Mouse (Mus musculus): ENCODE measurements around the gene Ptn. TPM values are rescaled to one million over a fixed set of nuclear protein-coding genes. Genes with fewer than 3 reads are reported as not detected.
"Not testable (repeated sequence)": the region's sequence is repeated elsewhere in the genome, so short reads cannot be mapped to it uniquely, and the experiment has no call there.

Gene Ptn
- total RNA-seq, 2 experiments from 2014 or later: 1.9 to 2.1 TPM

DNA sequence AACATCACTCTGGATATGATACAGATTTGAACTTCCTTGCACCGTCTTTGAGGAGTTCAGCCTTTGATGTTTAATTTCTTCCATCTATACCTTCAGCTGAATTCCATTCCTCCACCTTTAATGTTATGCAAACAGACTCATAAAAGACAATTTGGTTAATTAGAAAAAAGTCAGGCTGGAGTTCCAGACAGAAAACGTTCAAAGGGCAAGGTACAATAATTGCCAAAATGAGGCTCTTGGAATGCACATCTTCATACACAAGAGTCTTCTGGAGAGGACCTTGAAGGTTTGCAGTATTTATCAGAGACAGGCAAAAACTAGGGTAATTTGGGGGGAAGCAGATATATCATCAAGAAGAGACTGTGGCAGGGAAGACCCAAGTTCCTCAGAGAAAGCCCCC lies 37.5 kb downstream of the Ptn start:
- no peak for DNase-seq
- intact Hi-C loops (cut with DNase I): no loop called here

DNA sequence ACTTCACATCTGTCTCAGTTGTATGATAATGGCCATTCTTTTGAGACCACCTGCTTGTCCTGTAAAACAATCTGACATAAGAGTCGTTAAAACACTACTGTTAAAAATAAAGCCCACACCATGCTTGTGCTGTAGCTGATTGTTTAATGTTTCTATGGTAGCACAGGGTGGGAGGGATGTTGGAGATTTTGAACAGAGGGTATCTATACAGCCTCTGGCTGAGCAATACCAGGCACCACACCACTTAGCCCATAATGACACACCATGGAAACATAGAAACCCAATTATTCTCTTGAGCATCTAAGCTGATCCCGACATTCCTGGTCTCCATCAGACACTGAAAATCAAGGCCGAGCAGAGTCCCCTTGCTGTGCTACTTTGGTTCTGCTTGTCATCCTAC lies 41.0 kb downstream of the Ptn start:
- intact Hi-C loops (cut with DNase I): no loop called here

DNA sequence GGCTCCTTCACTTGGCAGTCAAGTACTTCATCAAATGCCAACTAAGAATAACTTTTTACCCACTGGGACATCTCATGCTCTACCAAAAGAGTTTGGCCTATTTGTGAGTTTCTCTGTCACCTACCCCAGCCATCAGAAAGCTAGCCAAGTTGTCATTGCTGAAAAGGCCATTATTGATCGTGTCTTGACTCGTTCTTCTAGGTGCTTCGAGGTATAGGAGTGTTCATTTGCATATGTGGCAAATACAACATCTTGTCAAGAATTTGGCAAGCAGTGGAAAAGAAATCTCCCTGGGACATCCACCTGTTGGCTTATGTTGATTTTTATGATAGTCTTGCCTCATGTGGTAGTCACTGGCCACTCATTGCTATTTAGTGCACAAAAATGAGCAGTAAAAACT lies 43.1 kb downstream of the Ptn start:
- intact Hi-C loops (cut with DNase I): no loop called here

More for the DNA sequence above, 41.0 kb downstream of the Ptn start:
- no peak for DNase-seq

DNA sequence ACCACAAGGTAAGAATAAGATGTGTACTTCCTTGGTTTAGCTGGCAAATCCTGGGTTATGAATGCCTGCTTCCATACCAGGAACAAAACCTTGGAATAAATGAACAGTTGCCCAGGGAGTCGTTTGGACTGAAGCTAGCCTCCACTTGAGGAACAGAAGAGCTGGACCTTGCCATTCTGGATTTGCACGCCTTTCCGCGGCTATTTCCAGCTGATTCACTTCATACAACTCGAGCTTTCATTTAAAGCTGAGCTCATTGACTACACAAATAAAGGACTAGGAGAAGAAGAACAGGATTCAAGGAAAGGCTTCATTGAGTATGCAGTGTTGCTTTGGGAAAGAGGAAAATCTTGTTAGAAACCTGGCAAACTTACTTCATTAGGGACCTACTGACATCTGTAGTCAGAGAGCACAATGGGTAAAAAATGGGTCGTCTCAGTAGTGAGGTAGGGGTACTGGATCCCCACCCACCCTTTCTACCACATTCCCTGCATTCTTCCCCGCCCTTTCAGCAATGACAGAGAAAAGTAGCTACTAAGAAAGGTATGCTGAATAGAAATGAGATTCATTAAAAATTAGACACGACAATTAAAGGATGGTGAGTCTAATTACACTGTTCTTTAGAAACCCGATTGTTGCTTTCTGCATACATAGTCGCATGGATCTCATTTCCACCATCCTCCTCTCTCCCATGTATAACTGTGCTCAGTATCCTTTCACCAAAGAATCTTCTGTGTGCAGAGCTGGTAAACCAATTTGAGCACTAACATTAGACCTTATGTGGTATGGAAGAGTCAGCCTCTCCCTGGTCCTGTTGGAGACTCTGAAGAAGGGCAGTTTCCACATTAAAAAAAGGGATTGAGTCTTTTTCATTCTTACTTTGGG lies 54.8 kb downstream of the Ptn start:
- intact Hi-C loops (cut with DNase I): no loop called here
- DNase-seq: no peak

More for the DNA sequence above, 43.1 kb downstream of the Ptn start:
- DNase-seq: no peak

DNA sequence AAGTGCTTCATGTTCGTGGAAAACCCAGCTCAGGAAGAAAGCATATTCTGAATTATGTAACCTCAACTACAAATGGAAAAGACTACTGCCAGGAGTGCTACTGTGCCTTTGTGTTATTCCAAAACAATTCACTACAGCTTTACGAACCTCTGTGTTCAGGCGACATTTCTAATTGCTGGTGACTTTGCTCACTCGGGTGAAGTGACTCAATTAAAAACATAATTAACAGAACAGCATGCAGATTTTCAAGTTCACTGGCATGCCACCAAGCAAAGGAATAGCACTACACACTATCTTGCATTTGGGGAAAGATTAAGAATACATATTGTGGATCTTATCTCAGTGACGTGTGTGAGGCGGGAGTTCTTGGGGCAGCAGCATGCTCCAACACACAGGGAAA lies 57.1 kb downstream of the Ptn start:
- no peak for DNase-seq
- intact Hi-C loops (cut with DNase I): no loop called here

DNA sequence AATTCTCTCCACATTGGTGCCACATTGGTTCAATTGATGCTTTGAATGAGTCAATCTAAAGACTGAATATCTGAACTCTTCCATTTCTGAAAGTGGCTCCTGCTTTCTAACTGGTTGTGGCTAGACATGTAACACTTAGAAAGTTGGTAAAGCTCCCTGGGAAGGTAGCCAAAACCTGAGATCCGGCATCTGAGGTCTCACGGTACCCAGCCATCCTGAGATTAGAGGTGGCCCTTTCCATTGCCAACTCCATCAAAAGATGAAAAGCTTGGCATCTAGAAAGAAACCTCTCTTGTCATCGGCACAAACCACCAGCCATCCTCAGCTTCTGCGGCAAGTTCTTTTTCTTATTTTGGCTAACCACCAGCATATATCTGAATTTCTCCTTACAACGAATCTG lies 70.2 kb downstream of the Ptn start:
- DNase-seq: no peak
- intact Hi-C loops (cut with DNase I): no loop called here

DNA sequence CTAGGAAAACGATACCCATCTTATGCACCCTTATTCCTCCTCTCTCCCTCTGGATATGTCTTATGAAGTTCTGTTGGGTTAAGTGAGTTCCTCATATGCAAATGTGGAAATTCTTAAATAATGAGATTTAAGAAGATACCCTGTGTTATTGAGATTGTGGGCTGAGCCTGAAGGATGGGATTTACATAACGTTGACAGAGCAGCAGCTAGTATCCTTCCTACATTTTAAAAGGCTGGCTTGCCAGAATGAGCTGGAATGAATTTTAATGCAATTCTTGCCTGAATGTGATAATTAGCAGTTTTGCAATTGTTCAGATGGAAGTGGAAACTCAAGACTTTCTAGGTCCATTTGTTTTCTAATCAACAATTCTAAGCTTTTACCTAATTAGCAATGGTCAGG lies 73.3 kb downstream of the Ptn start:
- intact Hi-C loops (cut with DNase I): no loop called here
- no peak for DNase-seq

DNA sequence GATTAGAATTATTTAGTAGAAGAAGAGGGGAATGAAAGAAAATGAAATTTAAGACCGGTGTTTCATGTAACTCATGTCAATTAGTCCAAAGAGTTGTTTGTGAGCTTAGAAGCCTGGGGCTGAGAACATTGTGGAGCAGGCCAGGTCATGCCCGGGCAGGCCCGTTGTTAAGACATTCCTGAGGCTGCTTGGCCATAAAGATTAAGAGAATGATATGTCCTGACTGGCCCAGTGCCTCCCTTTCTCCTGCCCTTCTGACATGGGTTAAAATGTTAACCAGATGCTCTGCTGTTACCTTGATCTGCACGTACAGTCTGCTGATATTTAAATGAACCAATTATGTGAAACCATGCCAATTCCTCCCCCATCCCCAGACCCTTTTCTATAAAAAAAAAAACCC lies 74.4 kb downstream of the Ptn start:
- intact Hi-C loops (cut with DNase I); DNase-seq: not testable (repeated sequence)

DNA sequence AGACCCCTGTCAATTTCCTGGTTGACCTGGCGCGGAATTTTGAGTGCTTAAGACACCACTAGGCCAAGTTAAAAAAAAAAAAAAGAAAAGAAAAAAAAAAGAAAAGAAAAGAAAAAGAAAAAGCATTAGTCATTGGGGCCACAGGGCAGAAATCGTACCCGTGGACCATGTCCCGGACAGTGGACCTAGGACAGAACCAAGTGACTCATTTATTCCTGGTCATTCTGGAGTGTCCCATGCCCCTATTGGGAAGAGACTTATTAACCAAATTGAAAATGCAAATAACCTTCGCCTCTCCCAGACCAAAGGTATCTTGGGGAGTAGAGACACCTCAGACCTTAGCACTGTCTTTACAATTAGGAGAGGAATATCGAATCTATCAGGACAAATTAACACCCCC lies 80.2 kb downstream of the Ptn start:
- intact Hi-C loops (cut with DNase I); DNase-seq: not testable (repeated sequence)

DNA sequence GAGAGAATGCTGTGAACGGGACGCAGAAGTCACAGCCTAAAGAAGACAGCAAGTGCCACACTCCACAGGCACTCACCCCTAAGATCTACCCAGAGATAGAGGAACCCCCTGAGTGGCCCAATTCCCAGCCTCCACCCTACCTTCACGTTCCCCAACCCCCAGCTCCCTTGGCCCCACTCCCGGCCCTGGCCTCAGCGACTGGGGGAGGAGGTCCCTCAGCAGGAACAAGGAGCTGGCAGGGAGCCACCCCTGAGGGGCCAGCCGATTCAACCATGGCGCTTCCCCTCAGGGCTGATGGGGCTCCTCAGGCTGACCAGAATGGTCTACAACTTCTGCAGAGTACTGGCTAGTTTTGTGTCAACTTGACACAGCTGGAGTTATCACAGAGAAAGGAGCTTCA lies 81.9 kb downstream of the Ptn start:
- intact Hi-C loops (cut with DNase I): no loop called here
- DNase-seq: no peak

DNA sequence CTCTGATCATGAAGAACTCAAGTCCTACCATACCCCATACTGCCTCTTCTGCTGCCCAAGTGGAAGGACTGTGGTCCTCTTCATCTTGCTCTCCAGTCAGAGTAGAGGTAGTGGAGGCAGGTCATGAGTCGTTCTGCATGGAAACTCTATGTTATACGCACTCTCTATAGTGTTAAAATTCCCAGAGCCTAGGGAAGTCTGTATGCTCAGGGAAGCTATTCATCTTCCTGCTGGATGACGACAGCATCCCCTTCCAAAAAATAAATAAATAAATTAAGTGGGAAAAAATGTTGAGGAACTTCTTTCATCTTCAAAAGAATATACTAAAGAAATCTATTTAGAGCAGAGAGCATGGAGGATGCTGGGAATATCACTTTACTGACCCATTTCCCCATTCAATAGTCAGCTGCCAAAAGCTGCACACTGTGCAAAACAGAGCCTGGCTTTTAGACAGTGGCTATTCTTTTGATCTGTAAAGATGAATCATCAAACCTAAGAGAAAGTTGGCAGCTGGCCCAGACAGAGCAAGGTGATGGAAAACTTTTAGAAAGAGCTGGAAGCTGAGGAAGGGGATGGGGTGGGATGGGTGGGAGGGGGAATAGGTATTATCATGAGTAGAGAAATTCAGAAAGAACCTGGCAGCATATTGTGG lies 84.4 kb downstream of the Ptn start:
- DNase-seq: no peak
- intact Hi-C loops (cut with DNase I): no loop called here

DNA sequence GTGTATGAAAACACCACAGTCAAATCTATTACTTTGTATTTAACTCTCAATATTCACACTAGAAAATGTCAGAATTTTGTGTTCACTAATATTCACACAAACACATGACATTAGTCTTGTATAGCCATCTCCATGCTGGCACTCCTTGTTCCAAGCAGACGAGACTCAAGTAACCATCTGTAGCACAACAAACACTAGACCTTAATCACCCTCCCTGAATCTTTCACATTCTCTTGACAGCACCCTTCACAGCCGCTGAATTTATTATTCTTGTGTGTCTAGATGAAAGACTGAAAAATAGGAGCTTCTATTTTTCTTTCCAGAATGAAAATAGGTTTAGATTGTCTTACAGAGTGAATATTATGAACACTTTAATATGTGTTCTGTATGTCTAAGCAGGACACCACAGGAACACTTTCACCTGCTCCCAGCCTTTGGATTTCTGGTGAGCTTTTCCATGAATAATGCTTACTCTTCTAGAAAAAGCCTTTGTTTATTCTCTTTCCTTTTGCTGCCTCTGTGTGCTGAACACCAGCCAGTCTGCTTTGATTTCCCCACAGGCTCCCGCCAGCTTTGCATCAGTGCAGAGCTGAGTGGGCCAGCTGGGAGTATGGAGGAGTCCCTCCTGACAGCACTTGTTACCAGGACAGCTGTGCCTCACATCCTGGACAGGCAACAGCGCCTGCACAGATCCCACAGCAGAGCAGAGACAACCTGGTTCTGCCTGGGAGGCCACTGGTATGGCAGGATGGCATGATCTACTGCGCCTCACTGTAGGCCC lies 87.1 kb downstream of the Ptn start:
- no peak for DNase-seq
- intact Hi-C loops (cut with DNase I): no loop called here

DNA sequence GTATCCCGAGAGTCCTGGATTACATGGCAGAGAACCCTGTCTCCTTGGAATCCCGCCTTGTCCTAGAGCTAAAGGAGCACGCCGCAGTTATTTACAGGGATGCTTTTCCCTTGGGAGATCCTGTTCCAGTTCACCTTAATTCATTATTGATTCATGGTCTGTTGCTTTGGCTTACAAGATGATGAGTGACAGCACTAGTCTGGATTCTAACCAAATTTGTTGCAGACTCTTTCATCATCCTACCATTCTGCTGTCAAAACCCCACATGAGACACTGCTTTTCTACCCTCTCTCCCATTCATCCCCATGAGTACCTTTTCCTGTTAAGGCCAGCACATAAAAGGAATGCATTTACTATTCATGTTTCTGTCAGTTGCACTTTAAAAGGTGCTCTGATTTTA lies 96.7 kb downstream of the Ptn start:
- intact Hi-C loops (cut with DNase I): no loop called here
- no peak for DNase-seq

DNA sequence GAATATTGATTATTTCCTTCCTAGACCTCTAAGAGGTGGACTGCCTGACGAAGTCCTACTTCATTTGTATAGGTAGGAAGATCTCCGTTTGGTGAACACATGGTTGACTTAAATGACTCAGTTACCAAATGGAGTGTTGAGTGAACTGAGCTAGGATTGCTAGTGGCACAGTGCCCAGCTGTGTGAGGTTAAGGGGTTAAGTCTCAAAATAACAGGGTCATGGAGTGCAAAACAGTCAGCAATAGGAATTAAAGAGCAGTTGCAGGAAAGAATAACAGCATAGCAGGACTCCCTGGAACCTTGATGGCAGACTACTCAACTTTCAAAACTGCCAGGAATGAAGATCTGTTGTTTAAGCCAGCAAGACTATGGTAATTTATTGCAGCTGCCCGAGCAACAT lies 114.5 kb downstream of the Ptn start:
- intact Hi-C loops (cut with DNase I): no loop called here
- DNase-seq: no peak

DNA sequence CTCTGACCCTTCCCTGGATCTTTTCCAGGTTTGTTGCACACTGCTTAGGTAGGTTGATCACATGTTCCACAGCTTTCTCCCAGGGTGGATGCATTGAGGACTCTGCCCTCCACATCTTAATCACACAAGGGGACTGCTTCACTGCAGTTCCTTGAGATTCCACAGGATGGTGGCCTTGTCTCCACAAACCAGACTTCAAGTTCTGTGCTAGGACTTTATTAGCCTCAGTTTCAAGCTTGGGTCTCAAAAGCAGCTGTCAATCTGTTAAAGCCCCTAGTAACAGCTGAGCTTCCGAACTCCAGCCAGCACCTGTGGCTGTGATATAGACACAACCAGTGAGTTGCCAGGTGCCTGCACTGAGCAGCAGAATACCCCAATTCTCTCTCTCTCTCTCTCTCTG lies 118.5 kb downstream of the Ptn start:
- DNase-seq: peak; percentile 4 to 13
- intact Hi-C loops (cut with DNase I): no loop called here

DNA sequence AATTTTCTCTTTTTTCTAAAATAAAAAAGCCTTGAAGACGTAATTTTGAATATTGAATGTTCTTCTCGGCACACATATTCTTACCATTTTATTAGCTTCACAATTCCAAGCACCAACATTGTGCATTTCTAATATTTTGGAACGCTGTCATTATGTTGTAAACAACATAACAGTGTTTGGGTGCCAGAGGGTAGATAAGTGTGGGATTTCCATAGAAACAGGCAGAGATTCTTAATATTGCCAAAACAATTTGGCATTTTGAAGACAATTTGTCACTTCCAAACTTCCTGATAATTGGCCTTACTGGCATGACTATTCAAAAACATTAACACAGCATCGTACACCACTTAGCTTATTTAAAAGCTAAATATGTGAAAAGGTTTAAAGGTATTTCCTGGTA lies 119.1 kb downstream of the Ptn start:
- DNase-seq: no peak
- intact Hi-C loops (cut with DNase I): no loop called here

DNA sequence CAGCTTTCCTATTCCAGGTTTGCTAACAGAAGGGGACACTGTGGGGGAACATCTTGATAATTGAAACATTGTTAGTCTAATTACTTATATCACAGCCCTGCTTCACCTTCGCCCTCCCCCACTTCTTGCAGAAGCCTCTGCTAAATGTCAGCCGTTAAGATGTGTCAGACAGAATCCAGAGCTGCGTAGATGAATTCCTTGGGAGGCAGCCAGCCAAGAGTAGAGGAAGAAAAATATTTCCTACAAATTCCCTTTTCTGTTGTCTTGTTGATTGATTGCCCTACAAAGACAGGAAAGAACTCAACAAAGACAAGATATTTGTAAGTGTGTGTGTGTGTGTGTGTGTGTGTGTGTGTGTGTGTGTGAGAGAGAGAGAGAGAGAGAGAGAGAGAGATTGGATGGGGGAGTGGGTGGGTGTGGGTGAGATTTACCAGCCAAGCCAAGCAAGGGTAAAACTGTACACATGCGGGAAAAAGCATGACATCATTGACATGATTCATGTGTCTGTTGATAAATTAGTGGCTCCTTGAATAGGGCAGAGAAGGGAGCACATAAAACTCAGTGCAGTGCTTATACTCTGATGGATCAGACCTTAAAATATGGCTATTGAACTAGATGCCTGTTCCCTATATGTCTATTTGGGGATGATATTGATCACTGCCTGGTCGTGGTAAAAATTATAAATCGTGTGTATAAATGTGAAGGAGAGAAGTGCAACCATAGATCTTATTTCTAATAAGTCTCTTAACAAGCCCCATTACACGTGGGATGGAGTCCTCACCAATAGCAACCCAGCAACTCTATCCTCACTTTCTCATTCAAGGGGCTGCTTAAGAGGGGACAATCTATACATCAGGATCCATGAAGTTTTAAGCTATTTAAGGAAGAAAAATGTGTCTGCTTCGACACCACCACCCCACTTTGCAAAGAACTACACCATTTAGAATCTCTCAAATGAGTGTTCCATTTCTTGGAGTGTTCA lies 133.0 kb downstream of the Ptn start:
- no peak for DNase-seq

DNA sequence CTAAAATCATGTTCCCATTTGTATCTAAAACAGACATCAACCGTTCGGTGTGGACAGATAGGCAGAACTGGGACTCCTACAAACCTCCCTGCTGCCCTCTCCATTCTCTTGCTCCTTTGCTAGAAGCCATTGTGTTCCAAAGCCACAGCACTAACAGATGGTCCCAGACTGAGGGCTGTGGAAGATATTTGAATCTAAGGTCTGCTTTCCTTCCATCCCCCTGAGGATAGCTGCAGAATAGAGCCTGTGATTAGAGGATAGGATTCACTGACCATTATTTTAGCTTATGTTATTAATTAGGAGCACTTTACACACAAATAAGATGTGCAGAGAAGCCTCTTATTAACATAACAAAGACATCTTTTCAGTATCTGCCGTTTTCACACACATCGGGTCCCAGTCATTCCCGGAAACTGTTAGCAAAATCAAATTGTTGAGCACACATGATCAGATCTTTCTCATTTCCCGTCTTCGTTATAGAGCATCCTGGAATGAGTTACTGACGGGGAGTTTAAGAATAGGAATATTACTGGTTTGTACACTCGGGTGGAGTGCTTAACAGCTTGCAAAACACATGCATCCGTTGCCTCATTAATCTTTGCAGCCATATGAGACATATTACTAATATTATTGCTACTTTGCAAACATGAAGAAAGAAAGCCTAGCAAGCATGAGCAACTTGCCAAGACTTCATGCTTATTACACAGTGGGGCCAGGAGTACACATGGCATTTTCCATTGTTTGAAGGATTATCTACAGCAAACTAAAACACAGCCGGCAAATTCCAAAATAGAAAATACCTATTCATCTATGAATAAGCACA lies 137.4 kb downstream of the Ptn start:
- intact Hi-C loops (cut with DNase I): no loop called here
- no peak for DNase-seq

More for the DNA sequence above, 133.0 kb downstream of the Ptn start:
- intact Hi-C loops (cut with DNase I): no loop called here

DNA sequence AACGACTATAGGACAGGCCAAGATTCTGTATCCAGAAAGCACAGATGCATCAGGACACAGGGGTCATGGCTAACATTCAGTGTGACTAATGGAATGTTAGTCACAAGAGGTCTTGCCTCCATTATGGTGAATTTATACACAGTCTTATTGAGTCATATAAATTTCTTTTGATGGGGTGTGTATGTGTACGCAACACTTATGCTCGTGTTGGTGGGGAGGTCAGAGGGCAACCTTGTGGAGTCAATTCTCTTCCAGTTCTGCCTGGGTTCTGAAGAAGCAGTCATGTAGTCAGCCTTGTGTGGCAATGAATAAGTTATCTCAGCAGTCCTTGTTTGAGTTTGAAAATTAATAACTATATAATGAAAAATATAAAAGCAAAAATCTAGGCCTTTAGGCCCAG lies 138.7 kb downstream of the Ptn start:
- intact Hi-C loops (cut with DNase I): no loop called here
- no peak for DNase-seq

Measured in gastrocnemius, postnatal 36 days (tissue).